Mouse (Mus musculus) adrenal gland (tissue): ENCODE results near the gene Fam166b.

Experiments used
- intact Hi-C: fragments of 180-260 bp; cut with DNase I; formaldehyde crosslinking; loops from one replicate; pipeline ENCODE4 v1.15.1; 2025

Fam166b gene

DNA sequence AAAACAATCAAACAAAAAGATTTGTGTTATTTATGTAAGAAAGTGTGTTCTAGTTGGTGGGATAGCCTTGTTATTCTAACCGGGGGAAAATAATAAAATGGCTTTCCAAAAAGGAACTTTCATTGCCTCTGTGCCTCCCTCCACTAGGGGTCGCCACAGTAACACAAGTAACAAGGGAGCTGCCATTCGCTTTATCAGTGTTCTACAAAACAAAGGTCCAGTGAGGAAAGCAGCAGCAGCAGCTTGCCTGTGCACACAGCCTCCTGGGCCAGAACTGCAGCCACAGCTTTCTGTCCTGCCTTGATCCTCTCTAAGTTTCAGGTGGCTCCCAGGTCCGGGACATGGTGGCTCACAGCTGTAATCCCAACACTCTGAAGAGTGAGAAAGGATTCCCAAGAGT is 2.8 kb upstream of the Fam166b start:
- intact Hi-C loops = loop anchor here (5.0 kb wide), 1 partner anchor 281 kb away; the partner anchor contains the start of gene Olfr71

DNA sequence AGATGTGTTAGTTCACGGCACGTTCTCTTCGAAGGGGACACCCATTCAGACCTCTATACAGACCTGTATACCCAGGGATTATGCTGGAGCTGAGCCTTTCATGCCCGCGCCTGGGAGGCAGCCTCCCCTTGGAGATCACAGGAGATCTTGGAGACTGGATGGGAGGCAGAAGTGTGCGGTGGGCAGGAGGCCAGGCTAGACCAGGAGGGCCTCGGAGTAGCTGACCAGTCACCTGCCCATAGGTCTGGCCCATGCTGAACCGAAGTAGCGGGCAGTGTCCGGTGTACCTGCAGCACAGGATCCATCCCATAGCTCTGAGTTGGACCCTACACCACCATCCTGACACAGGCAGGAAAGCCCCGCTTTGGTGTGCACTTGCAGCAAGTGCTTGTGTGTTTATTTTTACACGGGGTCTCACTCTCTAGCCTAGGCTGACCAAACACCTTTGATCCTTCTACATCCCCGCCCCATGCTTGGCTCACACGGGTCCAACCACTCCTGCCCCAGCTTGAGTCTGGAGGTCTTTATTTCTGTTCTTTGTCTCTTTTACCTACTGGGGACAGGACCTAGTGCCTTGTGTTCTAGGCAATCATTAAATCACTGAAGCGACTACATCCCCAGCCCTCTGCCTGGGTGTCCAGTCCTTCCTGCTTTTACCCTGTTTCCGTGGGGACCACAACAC is 613 bp downstream of the Fam166b start:
- intact Hi-C loops = no loop called here

GRCm38 (mm10) chr4:43427501-43428179 is 1.3 kb downstream of the Fam166b start:
- intact Hi-C loops = no loop called here

DNA sequence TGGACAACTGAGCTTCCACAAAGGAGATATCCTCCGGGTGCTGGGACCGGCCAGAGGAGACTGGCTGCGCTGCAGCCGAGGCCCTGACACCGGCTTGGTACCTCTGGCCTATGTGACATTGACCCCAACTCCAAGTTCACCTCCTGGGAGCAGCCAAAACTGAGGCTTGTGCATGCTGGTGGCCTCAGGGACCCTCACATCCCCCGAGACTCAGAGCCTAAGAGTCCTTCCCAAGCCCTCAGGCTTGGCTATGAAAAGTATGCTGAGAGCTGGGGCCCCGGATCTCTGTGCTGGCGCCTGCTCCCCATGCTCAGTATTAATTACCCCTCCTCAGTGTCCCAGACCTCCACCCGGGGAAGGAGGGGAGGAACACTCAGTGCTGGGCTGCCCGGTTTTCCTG is 2.4 kb downstream of the Fam166b start:
- intact Hi-C loops = no loop called here

DNA sequence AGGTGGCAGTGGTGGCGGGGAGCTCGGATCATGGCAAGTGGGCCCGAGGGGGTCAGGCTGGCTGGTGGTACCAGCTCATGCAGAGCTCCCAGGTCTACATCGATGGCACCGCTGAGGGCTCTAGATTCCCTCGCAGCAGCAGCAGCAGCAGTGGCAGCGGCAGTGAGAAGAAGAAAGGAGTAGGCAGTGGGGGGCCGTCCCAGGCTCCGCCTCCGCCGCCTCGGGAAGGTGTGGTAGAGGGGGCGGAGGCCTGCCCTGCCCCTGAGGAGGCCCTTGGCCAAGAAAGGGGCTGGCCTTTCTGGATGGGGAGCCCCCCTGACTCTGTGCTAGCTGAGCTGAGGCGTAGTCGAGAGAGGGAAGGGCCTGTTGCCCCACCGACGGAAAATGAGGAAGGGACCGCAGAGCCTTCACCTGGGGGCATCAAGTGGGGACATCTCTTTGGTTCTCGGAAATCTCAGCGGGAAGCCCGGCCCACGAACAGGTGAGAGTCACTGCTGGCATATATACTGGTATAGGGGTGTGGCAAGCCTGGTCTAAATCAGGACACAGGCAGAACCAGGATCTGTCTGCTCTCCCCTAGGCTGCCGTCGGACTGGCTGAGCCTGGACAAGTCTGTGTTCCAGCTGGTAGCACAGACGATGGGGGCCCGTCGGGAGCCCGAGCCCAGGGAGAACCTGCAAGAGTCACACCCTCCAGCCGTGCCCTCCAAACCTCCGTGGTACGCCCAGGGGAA is 3.1 kb downstream of the Fam166b start:
- intact Hi-C loops = no loop called here

DNA sequence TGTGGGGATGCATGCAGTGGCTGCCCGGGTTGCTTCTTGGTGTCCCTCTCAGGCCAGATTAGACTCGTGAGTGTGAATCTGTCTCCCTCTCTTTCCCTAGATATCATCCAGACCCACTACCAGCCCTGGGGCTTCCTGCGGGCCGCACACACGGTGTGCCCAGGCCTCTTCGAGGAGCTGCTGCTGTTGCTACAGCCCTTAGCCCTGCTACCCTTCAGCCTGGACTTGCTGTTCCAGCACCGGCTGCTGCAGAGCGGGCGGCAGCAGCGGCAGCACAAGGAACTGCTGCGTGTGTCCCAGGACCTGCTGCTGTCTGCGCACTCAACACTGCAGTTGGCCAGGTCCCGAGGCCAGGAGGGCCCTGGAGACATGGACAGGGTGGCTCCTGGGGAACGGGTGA is 3.7 kb downstream of the Fam166b start:
- intact Hi-C loops = no loop called here

DNA sequence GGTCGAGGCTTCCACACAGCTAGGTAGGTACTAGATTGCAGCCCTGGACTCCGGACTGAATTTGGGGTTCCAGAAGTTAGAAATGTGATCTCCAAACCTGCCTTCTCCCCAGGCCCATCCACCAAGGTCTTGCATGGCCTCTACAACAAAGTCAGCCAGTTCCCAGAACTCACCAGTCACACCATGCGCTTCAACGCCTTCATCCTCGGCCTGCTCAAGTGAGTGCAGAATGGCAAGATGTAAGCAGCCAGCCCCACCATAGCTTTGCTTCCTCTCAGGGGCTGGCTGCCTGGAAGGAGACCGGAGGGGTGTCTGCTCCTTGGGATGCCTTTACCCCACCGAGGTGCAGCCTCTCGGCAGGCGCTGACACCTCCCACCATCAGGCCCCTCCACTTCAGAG is 4.9 kb downstream of the Fam166b start:
- intact Hi-C loops = no loop called here

DNA sequence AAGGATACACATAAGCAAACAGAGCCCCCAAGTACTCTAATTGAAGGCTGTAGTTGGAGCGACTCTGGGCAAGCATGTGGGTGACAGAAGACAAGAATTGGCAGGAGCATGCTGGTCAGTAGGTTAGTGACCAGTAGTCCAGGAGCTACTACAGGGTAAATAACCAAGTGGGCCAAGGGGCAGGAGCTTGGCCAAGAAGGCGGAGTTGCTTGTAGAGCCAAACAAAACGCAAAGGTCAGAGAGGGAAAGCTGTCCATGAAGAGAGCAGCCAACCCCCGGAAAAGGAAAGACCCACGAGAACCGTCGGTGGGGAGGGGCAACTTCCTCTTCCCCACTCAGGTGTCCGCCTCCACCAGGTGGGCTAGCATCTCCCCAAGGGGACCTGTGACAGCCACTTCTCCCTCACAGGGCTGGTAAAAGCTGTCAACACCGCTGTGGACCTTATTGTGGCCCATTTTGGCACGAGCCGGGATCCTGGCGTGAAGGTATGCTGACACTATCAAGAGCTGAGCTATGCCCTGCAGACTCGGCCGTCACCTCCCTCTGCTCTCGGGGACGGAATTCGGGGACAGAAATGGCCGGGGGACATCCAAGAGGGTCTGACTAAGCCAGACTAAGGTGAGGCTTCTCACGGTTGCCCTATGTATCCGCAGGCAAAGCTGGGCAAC is 5.5 kb downstream of the Fam166b start:
- intact Hi-C loops = no loop called here

DNA sequence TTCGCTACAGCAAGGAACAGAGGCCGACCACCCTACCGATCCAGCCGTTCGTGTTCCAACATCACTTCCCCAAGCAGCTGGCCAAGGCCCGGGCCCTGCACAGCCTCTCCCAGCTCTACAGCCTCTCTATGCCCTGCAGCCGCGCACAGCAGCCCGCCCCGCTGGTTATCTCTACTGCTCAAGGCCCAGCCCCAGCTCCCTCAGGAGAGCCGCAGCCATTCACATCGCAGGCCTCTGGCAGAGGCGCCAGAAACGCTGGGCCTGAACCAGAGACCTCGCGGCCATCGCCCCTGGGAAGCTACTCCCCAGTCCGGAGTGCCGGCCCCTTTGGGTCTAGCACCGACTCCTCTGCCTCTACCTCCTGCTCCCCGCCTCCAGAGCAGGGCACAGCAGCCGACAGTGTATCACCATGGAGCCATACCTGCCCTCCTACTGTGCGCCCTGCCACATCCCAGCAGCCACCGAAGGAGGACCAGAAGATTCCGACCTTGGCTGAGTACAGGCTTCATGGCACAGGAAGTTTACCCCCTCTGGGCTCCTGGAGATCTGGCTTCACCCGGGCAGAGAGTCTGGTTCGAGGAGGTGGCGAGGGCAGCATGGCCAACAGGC is 7.2 kb downstream of the Fam166b start:
- intact Hi-C loops = loop anchor here (2.0 kb wide), 1 partner anchor 41 kb away; the partner anchor contains the start of gene Rusc2

GRCm38 (mm10) chr4:43420305-43420704 is 8.6 kb downstream of the Fam166b start:
- intact Hi-C loops = loop anchor here (2.0 kb wide), 1 partner anchor 40 kb away; the partner anchor contains the start of gene Rusc2

GRCm38 (mm10) chr4:43419801-43420281 is 9.1 kb downstream of the Fam166b start:
- intact Hi-C loops = loop anchor here (1.0 to 2.0 kb wide), 2 partner anchors 39 to 152 kb away; partner anchors contain the start of gene Rusc2

- intact Hi-C loops = loop anchor here (1.0 kb wide), 1 partner anchor 151 kb away; no protein-coding TSS in a partner anchor
Observed at GRCm38 (mm10) chr4:43418973-43419656, 9.8 kb downstream of the Fam166b start.

- intact Hi-C loops = no loop called here
Observed at GRCm38 (mm10) chr4:43418450-43418849, 10.5 kb downstream of the Fam166b start.

DNA sequence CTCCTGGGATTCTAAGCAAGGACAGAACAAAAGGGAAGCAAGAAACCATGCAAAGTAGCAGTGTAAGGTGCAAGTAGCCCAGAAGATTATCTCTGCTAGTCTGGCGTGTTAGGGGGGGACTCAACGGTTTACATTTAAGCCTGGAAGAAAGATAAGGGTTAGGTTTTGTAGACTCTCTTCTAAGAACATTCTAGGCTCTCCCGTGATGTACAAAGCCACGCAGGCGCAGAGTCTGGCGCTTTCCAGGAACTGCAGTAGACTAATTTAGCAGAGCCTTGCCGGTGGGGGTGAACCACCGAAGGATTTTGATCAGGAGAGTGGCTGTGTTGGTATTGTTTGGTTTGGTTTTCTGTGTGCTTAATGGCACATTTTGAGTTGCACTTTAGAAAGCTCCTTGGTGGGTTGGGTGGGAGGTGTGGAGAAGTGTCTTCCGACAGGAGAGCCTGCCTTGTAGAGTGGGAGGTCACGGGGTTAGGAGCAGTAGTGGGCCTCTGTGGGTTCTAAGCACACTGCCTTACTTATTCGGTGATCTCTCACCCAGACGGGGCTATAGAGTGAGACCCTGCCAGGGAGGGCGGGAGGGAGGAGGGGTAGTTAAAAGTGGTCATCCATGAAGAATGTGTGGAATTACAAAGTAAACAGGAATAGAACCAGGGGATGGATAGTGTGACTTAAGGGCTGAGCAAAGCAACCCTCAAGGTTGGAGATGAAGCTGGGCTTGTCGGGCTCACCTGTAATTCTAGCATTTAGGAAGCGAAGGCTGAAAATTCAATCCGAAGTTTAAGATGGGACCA is 11.5 kb downstream of the Fam166b start:
- intact Hi-C loops = no loop called here

- intact Hi-C loops = no loop called here
Observed at GRCm38 (mm10) chr4:43416071-43416490, 12.9 kb downstream of the Fam166b start.

- intact Hi-C loops = no loop called here
Observed at GRCm38 (mm10) chr4:43415221-43416070, 13.5 kb downstream of the Fam166b start.

DNA sequence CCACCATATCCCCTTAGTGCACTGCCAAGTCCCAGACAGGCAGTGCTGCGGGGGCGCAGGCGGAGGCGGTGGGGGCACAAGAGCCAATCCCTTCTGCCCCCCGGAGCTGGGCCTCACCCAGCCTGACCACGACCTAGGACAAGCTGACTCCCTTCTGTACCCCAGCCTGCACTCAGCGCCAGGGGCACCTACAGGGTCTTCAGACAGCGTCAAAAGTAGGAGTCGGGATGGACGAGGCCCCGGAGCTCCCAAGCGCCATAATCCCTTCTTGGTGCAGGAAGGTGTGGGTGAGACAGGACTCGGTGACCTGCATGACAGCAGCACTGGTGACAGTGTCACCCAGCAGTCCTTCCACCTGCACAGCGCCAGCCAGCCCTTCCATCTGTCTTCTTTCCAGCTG is 14.2 kb downstream of the Fam166b start:
- intact Hi-C loops = no loop called here
